Mouse (Mus musculus): ENCODE measurements around the gene 1700029F12Rik. TPM values are rescaled to one million over a fixed set of nuclear protein-coding genes. Genes with fewer than 3 reads are reported as not detected.

Gene 1700029F12Rik
- polyA plus RNA-seq (2014; fragmentation: Illumina TruSeq; extraction: RNeasy Lipid Tissue Mini Kit (QIAGEN cat#74804); ENCODE audit: low read depth, low replicate concordance) = not detected

GRCm38 (mm10) chr13:97034262-97034661, at the start of gene 1700029F12Rik:
Gene 1700029F12Rik (minus strand): TSS chr13:97034362.

GRCm38 (mm10) chr13:97066649-97067550, 32.7 kb upstream of the 1700029F12Rik start, which contains the start of gene Fam169a:
Gene Fam169a (plus strand): TSS chr13:97067286.

Other genes with a start within 250 kb of the 1700029F12Rik start
- gene Gcnt4, start 109.7 kb downstream of the 1700029F12Rik start, polyA plus RNA-seq (2014; fragmentation: Illumina TruSeq; extraction: RNeasy Lipid Tissue Mini Kit (QIAGEN cat#74804); ENCODE audit: low read depth, low replicate concordance) = 0.64 TPM
- 15.6 TPM for gene Fam169a, start 32.9 kb upstream of the 1700029F12Rik start, polyA plus RNA-seq (2014; fragmentation: Illumina TruSeq; extraction: RNeasy Lipid Tissue Mini Kit (QIAGEN cat#74804); ENCODE audit: low read depth, low replicate concordance)
- gene Gm6169, start 64.9 kb upstream of the 1700029F12Rik start, polyA plus RNA-seq (2014; fragmentation: Illumina TruSeq; extraction: RNeasy Lipid Tissue Mini Kit (QIAGEN cat#74804); ENCODE audit: low read depth, low replicate concordance) = 6.4 TPM
- gene Gfm2, start 103.6 kb upstream of the 1700029F12Rik start, polyA plus RNA-seq (2014; fragmentation: Illumina TruSeq; extraction: RNeasy Lipid Tissue Mini Kit (QIAGEN cat#74804); ENCODE audit: low read depth, low replicate concordance) = 119 TPM
- 162 TPM for gene Nsa2, start 103.6 kb upstream of the 1700029F12Rik start, polyA plus RNA-seq (2014; fragmentation: Illumina TruSeq; extraction: RNeasy Lipid Tissue Mini Kit (QIAGEN cat#74804); ENCODE audit: low read depth, low replicate concordance)
- 98.6 TPM for gene Hexb, start 164.0 kb upstream of the 1700029F12Rik start, polyA plus RNA-seq (2014; fragmentation: Illumina TruSeq; extraction: RNeasy Lipid Tissue Mini Kit (QIAGEN cat#74804); ENCODE audit: low read depth, low replicate concordance)
- gene Enc1, start 206.7 kb upstream of the 1700029F12Rik start, polyA plus RNA-seq (2014; fragmentation: Illumina TruSeq; extraction: RNeasy Lipid Tissue Mini Kit (QIAGEN cat#74804); ENCODE audit: low read depth, low replicate concordance) = 10.0 TPM

All from adrenal gland, adult 10 weeks (tissue).